Mouse (Mus musculus): Measurements from ENCODE around the gene Smarcc1. TPM values are rescaled to one million over a fixed set of nuclear protein-coding genes. Genes with fewer than 3 reads are reported as not detected.

Gene Smarcc1
- polyA plus RNA-seq (2015; fragmentation: Nextera tagmentation; extraction: Ambion mirVana) = 40.9 and 45.1 TPM in 2 replicates

DNA sequence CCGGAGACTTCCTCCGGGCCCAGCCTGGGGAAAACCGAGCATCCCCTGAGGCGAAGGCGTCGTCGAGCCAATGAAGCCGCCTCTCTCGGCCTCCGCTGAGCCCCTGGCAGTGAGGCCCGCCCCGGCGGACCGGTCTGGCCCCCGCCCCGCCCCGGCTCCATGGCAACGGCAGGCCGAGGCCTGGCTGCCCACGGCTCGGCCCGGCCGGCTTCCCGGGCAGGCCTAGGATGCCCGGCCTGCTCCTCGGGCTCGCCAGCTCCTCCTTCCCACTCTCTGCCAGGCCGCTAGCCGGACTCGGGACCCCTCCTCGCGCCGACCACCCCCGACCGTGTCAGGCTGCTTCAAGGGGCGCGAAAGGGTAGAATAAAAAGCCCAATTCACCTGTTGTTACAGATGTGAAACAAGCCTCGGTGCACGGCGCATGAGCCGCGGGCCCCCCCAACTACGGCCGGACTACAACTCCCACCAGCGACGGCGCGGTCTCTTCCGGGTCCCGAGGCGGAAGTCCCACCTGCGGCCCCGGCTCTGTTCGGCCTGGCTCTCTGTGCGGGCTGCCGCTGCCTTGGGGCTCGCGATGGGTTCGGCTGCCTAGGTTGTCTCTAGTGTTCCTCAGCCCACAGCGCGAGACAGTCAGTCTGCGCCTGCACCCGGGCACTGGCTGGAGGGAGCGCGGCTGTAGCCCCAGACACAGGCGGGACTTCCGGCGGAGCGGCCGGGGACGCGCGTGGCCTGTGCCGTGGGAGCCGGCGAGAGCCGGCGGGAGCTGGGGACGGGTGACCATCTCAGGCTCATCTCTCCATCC lies at the start of gene Smarcc1:
TSS of gene Smarcc1 (plus strand) at position 732 of the 802 bp plus-strand sequence.

DNA sequence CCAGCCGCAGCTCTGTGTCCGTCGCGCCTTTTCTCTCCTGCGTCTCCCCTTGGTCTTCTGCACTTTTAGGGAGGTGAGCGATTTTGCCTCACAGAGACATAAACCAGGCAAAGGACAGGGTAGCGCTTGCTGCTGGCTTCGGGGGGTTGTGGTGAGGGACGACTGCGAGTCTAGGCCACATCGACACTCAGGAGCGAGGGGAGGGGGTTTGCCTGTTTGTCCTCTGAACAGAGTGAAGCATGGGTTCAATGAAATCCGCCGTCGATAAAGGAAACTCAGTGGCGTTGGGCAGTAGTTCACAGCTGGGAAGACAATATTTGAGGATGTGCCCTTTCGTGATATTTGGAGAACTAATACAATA lies 251 bp downstream of the Smarcc1 start, which contains the start of gene Dhx30:
TSS of gene Dhx30 (minus strand) at position 52 of the 361 bp plus-strand sequence.

DNA sequence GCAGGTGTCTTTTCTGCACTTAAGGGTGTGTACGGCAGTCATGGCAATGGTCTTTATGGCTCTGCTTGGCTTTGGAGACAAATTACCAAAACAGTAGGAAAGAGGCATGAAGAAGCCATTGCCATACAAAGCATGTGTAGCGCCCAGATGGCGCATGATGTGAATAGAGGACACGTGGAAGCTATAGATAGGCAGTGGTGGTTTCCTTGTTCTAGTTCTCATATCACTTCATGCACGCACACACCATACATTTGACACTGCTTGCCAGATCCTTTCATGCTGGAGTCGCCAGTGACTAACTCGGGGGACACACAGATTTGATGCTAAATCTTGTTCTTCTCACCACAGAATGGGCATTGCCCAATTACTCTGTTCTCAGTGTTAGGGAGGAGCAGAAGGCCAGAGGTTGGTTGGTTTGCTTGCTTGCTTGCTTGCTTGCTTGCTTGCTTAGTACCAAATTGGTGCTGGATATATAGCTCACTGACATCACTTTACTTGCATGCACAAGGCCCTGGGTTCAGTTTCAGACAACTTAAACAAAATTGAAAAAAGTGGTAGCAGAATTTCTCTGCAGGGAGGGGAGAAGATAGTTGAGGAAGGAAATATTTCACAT lies 125.8 kb downstream of the Smarcc1 start, which contains the start of gene Cspg5:
TSS of gene Cspg5 (plus strand) at position 563 of the 613 bp plus-strand sequence.

Small RNA genes within 50 kb of the gene (microRNA-seq; reads per million reads assigned to microRNA genes)
- 7.3 reads per million, percentile 17 among the genes with 10 or more reads in this experiment for gene Mir6236

Other genes with a start within 250 kb of the Smarcc1 start
- gene Cdc25a, start 242.1 kb upstream of the Smarcc1 start, polyA plus RNA-seq (2015; fragmentation: Nextera tagmentation; extraction: Ambion mirVana) = 6.8 and 8.4 TPM in 2 replicates
- 183 TPM in 2 replicates for gene Map4, start 186.2 kb upstream of the Smarcc1 start, polyA plus RNA-seq (2015; fragmentation: Nextera tagmentation; extraction: Ambion mirVana)
- gene Dhx30, start 122 bp downstream of the Smarcc1 start, polyA plus RNA-seq (2015; fragmentation: Nextera tagmentation; extraction: Ambion mirVana) = 110 and 128 TPM in 2 replicates
- 295 and 306 TPM in 2 replicates for gene Cspg5, start 126.1 kb downstream of the Smarcc1 start, polyA plus RNA-seq (2015; fragmentation: Nextera tagmentation; extraction: Ambion mirVana)
- 22.5 and 29.3 TPM in 2 replicates for gene Elp6, start 187.5 kb downstream of the Smarcc1 start, polyA plus RNA-seq (2015; fragmentation: Nextera tagmentation; extraction: Ambion mirVana)
- 48.0 and 54.5 TPM in 2 replicates for gene Scap, start 215.6 kb downstream of the Smarcc1 start, polyA plus RNA-seq (2015; fragmentation: Nextera tagmentation; extraction: Ambion mirVana)